Mouse (Mus musculus): ENCODE data around the gene Gm2163.
"Not testable (repeated sequence)": the region's sequence is repeated elsewhere in the genome, so short reads cannot be mapped to it uniquely, and the experiment has no call there.

The Gm2163 gene

DNA sequence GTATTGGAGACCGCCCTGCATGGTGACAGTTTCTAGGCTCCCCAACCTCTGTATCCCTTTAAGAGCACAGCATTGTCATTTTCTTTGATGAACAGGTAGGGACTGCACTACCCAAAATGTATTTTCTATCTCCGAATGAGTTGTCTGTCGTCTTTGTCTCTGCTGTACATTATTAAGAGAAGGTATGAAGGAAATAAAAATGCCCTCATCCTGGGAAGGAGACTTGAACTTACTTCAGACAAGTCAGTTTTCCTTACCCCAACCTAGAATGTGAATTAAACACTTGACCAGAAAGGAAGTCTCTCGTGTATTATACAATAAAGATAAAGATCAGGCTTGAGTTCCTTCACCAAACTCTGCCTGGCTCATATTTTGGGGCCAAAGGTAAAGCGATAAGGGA lies at the start of gene Gm2163:
Gene Gm2163 (plus strand): TSS at position 301 of the 400 bp plus-strand sequence.
- DNase-seq (ENCODE audit: low read depth, low spot score) = not testable (repeated sequence)

DNA sequence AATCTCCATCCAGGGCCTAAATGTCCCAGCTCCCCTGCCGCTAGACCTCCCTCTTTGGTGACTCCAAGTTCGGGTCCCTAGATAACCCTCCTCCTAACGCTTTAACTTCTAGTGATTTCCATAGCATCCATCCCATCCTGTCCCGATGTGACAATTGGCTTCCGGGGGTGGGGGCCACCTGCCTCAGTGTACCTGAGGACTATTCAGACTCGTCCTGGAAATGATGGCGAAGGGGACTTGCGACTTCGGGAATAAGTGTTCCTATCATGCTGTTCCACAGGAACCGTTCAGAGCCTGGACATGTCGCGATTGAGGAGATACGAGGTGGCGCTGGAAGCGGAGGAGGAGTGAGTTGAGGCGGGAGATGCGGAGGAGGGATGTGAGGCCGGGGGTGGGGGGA lies 27.5 kb upstream of the Gm2163 start, which contains the start of gene Gm21586:
Gene Gm21586 (plus strand): TSS at position 301 of the 400 bp plus-strand sequence.
- DNase-seq (ENCODE audit: low read depth, low spot score) = not testable (repeated sequence)

DNA sequence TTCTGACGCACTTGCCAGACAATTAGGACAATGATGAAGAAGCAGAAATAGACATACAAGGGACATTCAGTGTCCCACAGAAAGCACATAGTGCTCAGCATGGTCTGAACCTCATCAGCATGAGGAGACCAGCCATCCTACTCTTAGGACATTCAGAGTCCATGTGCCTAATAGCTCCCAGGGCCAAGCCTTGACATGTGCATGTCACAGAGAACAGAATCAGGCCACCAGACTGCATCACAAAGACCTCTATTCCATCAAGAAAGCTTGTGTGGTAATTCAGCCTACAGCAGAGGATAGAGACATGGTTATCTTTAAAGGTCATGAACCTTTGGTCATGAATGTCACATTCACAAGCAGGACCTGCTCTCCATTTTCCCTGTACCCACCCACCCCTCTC lies 61.5 kb downstream of the Gm2163 start, which contains the start of gene Fam205a2:
Gene Fam205a2 (minus strand): TSS at position 101 of the 400 bp plus-strand sequence.
- not testable (repeated sequence) for DNase-seq (ENCODE audit: low read depth, low spot score)

DNA sequence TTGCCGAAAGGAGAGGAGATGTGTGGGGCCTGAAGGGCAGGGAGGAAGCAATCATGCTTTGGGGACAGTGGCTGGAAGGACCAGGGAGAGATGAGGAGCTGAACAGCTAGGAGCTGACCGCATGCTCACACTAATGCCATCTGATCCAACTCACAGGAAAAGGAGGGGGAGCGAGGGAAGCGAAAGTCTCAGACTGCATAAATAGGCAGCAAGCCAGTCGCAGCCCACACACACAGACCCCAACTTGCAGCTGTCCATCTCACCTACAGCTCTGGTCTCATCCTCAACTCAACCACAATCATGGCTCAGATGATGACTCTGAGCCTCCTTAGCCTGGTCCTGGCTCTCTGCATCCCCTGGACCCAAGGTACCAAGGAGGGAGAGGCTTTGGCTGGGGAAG lies 145.3 kb downstream of the Gm2163 start, which contains the start of gene Gm10591:
Gene Gm10591 (plus strand): TSS at position 301 of the 400 bp plus-strand sequence.
- DNase-seq (ENCODE audit: low read depth, low spot score) = not testable (repeated sequence)

DNA sequence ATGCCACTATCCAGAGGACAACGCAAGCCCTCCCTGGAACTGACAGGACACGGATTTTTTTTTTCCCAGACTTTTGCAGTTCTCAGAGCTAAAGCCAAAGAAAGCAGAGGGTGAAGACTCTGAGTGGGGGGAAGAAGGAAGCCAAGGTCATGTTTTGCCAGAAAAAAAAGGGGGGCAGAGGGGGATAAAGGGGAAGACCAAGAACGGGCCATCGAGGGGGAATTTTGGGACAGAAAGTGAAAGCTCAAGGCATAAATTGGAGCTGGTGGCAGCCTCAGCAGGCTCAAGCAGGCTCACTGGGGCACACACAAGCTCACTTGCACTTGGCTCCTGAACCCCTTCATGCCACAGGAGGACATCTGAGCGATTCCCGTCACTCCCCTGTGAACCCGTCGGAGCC lies 162.9 kb downstream of the Gm2163 start, which contains the start of gene Gm2564:
Gene Gm2564 (plus strand): TSS at position 301 of the 400 bp plus-strand sequence.
- not testable (repeated sequence) for DNase-seq (ENCODE audit: low read depth, low spot score)

All from forelimb bud, embryonic 11.5 days (tissue).